Mouse (Mus musculus): ENCODE data around the gene Eps8. TPM values are rescaled to one million over a fixed set of nuclear protein-coding genes. Genes with fewer than 3 reads are reported as not detected.

Eps8 gene
- polyA plus RNA-seq (2015; fragmentation: Nextera tagmentation; extraction: Ambion mirVana), result 25.4 and 27.5 TPM in 2 replicates

DNA sequence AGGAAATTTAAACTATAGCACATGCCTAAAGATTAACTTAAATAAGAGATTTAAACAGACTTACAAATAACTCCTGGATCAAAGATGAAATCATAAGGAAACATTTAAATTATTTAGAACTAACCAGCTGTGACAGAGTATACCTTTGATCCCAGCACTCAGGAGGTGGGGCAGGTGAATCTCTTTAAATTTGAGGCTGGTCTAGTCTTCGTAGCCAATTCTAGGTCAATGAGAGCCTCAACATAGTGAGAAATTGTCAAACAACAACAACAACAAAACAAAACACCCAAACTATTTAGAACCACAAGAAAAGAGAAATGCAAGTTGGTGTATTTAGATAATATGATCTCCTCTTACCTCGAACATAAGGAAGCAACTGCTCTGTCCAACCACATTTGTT is at the start of gene Eps8:
TSS of gene Eps8 (minus strand) at position 101 of the 400 bp plus-strand sequence.
- ATAC-seq (ENCODE audit: low FRiP score, low read depth), result no peak
- Histone ChIP-seq H3K9ac (no peak within 1 kb of the TSS), H3K27me3 (no peaks in the 10 kb centered on the region), H3K36me3 (no peaks in the 10 kb centered on the region), H3K4me3 (no peak within 1 kb of the TSS), H3K4me2 (no peak within 1 kb of the TSS), H3K4me1 (replicated peaks) (no peaks in the 10 kb centered on the region), H3K9me3 (no peaks in the 10 kb centered on the region), H3K27ac (replicated peaks) (no peak within 1 kb of the TSS)
- WGBS, result 97% methylated on average over 2 of the region's 2 CpGs

DNA sequence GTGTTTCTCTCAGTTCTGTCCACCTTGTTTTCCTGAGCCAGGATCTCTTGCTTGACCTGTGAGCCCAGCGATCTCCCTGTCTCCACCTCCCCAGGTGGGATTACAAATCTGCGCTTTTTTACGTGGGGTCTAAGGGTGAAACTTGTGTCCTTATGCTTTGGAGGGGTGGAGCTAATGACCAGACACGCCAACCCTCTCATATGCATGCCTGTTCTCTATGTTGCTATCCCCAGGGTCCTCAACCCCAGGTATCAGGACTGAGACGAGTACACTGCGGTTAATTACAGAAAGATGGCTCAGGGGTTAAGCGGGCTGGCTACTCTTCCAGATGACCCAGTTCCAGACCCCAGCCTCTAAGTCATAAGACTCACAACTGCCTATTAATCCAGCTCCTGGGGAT is 48.8 kb upstream of the Eps8 start:
- no peak for ATAC-seq (ENCODE audit: low FRiP score, low read depth)
- no peak overlapping the region for H3K4me3 ChIP-seq
- 89% methylated on average over 7 of the region's 7 CpGs for WGBS
- no peaks in the 10 kb centered on the region for H3K27me3 ChIP-seq
- no peak overlapping the region for H3K4me2 ChIP-seq
- H3K9me3 ChIP-seq, result no peaks in the 10 kb centered on the region
- H3K27ac ChIP-seq (replicated peaks), result no peak overlapping the region
- no peak overlapping the region for H3K9ac ChIP-seq
- no peaks in the 10 kb centered on the region for H3K36me3 ChIP-seq
- H3K4me1 ChIP-seq (replicated peaks), result no peaks in the 10 kb centered on the region

DNA sequence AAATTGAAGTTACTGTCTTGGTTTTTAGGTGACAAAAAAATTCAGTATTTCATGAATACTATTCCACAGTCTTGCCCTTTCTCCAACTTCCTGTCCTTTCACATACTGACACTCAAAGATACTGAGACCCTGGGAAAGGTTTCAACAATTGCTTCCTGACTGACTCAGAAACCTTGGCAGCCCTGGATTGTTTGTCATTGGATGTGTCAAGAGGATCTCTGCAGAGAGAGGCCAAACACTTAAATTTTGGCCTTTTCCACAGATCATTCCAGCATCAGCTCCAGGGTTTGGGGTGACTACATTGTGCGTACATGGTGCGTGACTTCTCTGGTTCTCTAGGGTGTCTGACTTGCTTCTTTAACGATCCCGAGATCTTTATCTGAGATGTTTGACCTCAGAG is 48.2 kb upstream of the Eps8 start:
- Histone ChIP-seq H3K4me1 (replicated peaks) (no peaks in the 10 kb centered on the region), H3K9me3 (no peaks in the 10 kb centered on the region), H3K4me3 (no peak overlapping the region), H3K27me3 (no peaks in the 10 kb centered on the region), H3K4me2 (no peak overlapping the region), H3K9ac (no peak overlapping the region), H3K36me3 (no peaks in the 10 kb centered on the region), H3K27ac (replicated peaks) (no peak overlapping the region)
- no peak for ATAC-seq (ENCODE audit: low FRiP score, low read depth)
- WGBS, result 92% methylated on average over 4 of the region's 4 CpGs

DNA sequence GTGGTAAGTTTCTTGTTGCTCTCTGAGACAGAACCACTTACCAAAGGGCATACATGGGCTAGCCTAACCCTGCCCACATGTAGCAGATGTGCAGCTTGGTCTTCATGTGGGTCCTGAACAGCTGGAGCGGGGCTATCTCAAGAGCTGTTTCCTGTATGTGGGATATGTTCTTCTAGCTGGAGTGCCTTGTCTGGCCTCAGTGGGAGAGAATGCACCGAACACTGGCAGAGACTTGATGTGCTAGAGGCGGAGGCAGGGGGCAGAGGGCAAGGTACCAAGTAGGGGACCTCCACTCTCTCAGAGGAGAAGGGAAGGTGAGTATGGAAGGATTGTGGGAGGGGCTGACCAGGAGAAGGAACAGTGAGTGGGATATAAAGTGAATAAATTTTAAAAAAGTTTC is 47.5 kb upstream of the Eps8 start:
- H3K4me1 ChIP-seq (replicated peaks), result no peaks in the 10 kb centered on the region
- no peaks in the 10 kb centered on the region for H3K9me3 ChIP-seq
- no peaks in the 10 kb centered on the region for H3K27me3 ChIP-seq
- H3K9ac ChIP-seq, result no peak overlapping the region
- WGBS, result 90% methylated on average over 3 of the region's 3 CpGs
- H3K27ac ChIP-seq (replicated peaks), result no peak overlapping the region
- ATAC-seq (ENCODE audit: low FRiP score, low read depth), result no peak
- no peak overlapping the region for H3K4me3 ChIP-seq
- H3K36me3 ChIP-seq, result no peaks in the 10 kb centered on the region
- H3K4me2 ChIP-seq, result no peak overlapping the region

DNA sequence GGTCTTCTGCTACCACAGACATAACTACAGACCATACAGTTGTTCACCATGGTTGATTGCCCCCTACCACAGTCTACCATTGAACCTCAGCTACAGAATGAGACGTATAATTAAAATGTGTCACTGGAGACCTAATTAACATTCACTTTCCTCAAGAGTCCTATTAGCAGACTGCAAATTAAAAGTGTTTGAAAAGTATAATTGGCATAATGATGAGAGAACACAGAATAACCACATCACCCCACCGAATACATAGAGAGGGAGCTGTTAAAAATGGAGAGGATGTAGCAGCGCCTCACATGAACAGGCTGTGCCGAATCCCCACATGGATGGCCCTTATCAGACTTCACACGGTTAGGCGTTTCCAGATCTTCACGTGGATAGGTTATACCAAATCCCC is 44.8 kb upstream of the Eps8 start:
- no peaks in the 10 kb centered on the region for H3K9me3 ChIP-seq
- H3K36me3 ChIP-seq, result no peaks in the 10 kb centered on the region
- H3K9ac ChIP-seq, result no peak overlapping the region
- H3K4me2 ChIP-seq, result no peak overlapping the region
- WGBS, result 66% methylated on average over 7 of the region's 7 CpGs
- no peaks in the 10 kb centered on the region for H3K4me1 ChIP-seq (replicated peaks)
- no peak overlapping the region for H3K4me3 ChIP-seq
- no peak; the same call in 1 of the 2 replicates for ATAC-seq (ENCODE audit: low FRiP score, low read depth)
- no peak overlapping the region for H3K27ac ChIP-seq (replicated peaks)
- no peaks in the 10 kb centered on the region for H3K27me3 ChIP-seq

DNA sequence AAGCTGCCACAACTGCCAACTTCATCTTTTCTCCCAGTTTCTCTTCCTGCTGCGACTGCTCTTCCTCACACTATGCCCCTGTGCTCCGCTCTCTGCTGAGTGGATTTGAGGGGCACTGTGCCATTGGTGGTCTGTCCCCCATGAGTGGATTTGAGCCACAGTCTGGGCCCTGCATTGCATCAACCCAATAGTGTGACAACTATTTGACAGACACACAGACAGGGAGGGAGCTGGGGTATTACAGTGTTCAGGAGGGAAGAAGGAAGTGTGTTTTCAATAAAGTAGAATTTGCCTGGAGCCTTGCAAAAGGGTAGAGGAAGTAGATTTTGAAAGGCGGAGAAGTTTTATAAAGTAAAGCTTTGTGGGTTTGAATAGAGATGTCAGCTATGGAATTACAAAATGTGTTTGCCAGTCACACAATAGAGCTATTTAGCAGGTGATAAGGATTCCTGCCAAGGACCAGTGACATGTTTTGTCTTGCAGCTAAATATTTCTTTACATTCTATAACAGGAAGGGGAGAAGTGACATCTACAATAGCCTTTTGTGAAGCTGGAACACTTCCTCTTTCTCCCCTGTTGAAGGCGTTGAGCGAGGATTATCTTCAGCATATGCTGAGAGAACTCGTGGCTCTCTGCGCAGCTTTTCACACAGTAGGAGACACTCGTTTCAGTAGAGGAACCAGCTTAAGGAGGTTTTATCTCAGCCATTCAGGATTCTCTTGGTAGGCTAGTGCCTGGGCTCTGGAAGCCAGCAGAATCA is 41.9 kb upstream of the Eps8 start:
- Histone ChIP-seq H3K9ac (no peak overlapping the region), H3K27ac (replicated peaks) (no peak overlapping the region), H3K4me2 (no peak overlapping the region), H3K9me3 (no peaks in the 10 kb centered on the region), H3K27me3 (no peaks in the 10 kb centered on the region), H3K4me3 (no peak overlapping the region), H3K36me3 (no peaks in the 10 kb centered on the region), H3K4me1 (replicated peaks) (no peaks in the 10 kb centered on the region)
- no peak for ATAC-seq (ENCODE audit: low FRiP score, low read depth)
- 72% methylated on average over 8 of the region's 8 CpGs for WGBS

DNA sequence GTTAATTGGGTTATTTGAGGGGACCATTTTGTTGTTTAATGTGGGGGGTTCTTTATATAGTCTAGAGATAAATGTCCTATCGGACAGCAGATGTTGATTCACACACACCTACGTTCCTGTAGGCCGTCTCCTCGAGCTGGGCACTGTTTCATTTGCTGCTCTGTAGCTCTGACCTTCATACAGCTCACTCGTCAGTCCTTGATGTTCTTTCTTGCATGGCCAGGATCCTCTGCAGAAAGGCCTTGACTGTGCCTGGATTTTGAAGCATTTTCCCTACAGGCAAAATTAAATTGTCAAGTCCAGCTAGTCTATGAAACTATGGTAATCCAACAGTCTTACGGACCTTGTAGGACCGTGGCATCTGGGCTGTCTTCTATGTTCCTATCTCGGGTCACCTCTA is 40.4 kb upstream of the Eps8 start:
- no peak overlapping the region for H3K27ac ChIP-seq (replicated peaks)
- ATAC-seq (ENCODE audit: low FRiP score, low read depth), result no peak
- H3K36me3 ChIP-seq, result no peaks in the 10 kb centered on the region
- no peaks in the 10 kb centered on the region for H3K9me3 ChIP-seq
- H3K4me2 ChIP-seq, result no peak overlapping the region
- H3K4me3 ChIP-seq, result no peak overlapping the region
- no peaks in the 10 kb centered on the region for H3K4me1 ChIP-seq (replicated peaks)
- no peak overlapping the region for H3K9ac ChIP-seq
- WGBS, result 91% methylated on average over 8 of the region's 8 CpGs
- H3K27me3 ChIP-seq, result no peaks in the 10 kb centered on the region

DNA sequence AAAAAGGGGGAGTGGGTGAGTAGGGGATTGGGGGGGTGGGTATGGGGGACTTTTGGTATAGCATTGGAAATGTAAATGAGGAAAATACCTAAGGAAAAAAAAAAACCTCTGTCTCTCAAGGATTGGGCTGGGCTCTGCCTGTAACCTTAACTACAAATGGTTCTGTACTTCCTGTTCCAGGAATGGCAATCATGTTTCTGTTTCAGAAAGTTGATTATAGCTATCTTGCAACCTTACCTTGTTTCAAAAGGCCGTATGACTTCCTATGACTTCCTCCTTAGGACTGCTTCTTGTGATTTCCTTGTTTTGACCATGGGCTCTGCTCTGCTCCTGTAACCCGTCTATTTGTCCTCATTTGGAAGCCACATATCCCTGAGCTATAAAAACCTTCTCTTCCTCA is 39.6 kb upstream of the Eps8 start:
- H3K9ac ChIP-seq, result no peak overlapping the region
- H3K4me1 ChIP-seq (replicated peaks), result no peaks in the 10 kb centered on the region
- no peak overlapping the region for H3K27ac ChIP-seq (replicated peaks)
- ATAC-seq (ENCODE audit: low FRiP score, low read depth), result no peak
- no peaks in the 10 kb centered on the region for H3K9me3 ChIP-seq
- WGBS, result 90% methylated on average over 2 of the region's 2 CpGs
- H3K4me2 ChIP-seq, result no peak overlapping the region
- no peaks in the 10 kb centered on the region for H3K36me3 ChIP-seq
- no peaks in the 10 kb centered on the region for H3K27me3 ChIP-seq
- H3K4me3 ChIP-seq, result no peak overlapping the region

DNA sequence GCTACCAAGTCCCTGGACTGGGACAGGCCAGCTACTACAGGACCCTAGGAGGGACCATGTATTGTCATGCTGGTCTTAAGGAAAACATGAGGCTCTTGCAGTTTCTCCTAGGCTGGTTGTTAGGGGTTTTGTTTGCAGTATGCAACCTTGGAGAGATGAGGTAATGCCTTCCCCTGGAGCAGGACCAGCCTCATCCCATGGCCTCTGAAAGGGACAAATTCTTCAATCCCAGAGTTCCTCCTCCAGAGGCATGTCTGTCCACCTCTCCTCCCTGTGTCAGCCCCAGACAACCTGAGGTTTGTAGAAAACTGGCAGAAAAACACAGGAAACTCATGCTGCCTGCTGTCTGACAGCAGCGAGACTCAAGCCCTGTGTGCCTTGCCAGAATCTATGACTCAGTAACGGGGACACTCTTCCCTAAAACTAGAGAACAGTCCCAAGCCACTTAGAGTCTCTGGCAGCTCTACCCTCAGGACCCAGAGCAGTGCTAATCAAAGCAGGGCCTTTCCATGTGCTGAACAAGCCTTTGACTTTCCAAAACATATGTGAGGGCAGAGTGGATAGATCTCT is 36.0 kb upstream of the Eps8 start:
- H3K36me3 ChIP-seq, result no peaks in the 10 kb centered on the region

DNA sequence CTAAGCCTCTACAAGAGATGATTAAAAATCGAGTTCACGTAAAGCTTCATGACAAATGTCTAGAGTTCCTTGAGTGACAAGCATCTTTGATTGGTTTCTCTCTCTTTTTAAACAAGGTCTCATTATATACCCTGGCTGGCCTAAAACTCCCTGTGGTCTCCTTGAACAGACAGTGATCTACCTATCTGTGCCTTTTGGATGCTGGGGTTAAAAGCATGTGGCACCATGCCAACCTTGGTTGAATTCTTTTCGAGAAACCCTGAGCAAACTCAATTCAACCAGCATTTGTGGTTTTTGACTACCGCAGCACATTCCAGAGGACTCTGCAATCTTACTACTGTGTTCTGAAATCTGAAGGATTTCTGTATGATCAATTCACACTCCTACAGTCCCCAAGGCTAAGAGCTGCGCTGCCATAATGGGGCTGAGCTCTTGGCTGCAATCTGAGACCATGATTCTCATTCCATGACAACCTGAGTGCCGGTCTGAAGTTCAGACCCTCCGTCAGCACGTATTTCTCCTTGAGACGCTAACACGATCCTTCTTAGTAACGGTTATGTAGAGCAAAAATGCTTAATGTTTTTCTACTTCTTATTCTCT is 33.9 kb upstream of the Eps8 start:
- Histone ChIP-seq H3K9ac (no peak overlapping the region), H3K4me1 (replicated peaks) (no peaks in the 10 kb centered on the region), H3K9me3 (no peaks in the 10 kb centered on the region), H3K4me3 (no peak overlapping the region), H3K27me3 (no peaks in the 10 kb centered on the region), H3K36me3 (no peaks in the 10 kb centered on the region), H3K4me2 (no peak overlapping the region), H3K27ac (replicated peaks) (no peak overlapping the region)
- ATAC-seq (ENCODE audit: low FRiP score, low read depth), result no peak
- WGBS, result 74% methylated on average over 11 of the region's 11 CpGs

More for the DNA sequence above, 36.0 kb upstream of the Eps8 start:
- H3K4me1 ChIP-seq (replicated peaks), result no peaks in the 10 kb centered on the region
- H3K27ac ChIP-seq (replicated peaks), result no peak overlapping the region
- no peak overlapping the region for H3K4me3 ChIP-seq
- H3K4me2 ChIP-seq, result no peak overlapping the region
- H3K9ac ChIP-seq, result no peak overlapping the region
- no peak for ATAC-seq (ENCODE audit: low FRiP score, low read depth)
- no peaks in the 10 kb centered on the region for H3K27me3 ChIP-seq
- no peaks in the 10 kb centered on the region for H3K9me3 ChIP-seq
- WGBS, result 57% methylated on average over 2 of the region's 2 CpGs

DNA sequence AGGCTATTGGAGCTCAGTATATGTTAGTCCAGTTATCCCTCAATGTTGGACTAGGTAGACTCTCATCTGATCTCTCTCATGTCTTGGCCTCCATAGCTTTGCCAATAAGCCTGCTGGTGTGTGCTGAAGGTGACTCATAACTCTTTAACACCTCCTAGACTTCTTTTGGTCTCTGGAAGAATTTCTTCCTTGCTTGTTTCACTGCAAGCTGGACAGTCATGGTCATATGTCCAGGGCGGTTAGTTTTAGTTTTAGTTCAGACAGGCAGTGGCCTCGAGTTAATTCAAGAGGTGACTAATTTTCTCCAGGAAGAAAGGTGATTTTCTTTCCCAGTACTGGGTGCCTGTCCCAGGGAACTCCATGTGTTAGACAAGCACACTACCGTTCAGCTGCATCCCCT is 33.4 kb upstream of the Eps8 start:
- H3K36me3 ChIP-seq, result no peaks in the 10 kb centered on the region
- H3K4me2 ChIP-seq, result no peak overlapping the region
- no peaks in the 10 kb centered on the region for H3K9me3 ChIP-seq
- no peak overlapping the region for H3K27ac ChIP-seq (replicated peaks)
- no peaks in the 10 kb centered on the region for H3K4me1 ChIP-seq (replicated peaks)
- H3K9ac ChIP-seq, result no peak overlapping the region
- no peak overlapping the region for H3K4me3 ChIP-seq
- 92% methylated on average over 3 of the region's 3 CpGs for WGBS
- no peak for ATAC-seq (ENCODE audit: low FRiP score, low read depth)
- no peaks in the 10 kb centered on the region for H3K27me3 ChIP-seq

DNA sequence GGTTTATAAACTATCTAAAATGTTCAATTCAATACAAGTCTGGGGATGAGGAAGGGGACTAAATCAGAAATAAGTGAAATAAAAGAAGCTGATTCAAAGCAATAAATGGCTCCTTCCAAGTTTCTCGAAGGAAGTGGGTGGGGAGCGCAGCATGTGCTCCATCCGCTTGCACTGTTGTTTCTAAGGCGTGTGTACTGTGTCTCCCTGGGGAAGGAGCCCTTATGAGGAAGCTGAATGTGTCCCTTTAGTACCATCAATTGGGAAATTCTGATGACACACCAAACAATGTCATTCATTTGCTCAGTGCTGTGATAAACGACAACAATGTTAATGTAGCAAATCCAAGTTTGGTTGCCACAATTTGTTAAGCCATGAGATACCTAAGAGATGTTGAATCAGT is 33.0 kb upstream of the Eps8 start:
- no peaks in the 10 kb centered on the region for H3K36me3 ChIP-seq
- H3K27me3 ChIP-seq, result no peaks in the 10 kb centered on the region
- H3K4me1 ChIP-seq (replicated peaks), result no peaks in the 10 kb centered on the region
- H3K9me3 ChIP-seq, result no peaks in the 10 kb centered on the region
- no peak overlapping the region for H3K9ac ChIP-seq
- no peak overlapping the region for H3K4me3 ChIP-seq
- H3K27ac ChIP-seq (replicated peaks), result no peak overlapping the region
- H3K4me2 ChIP-seq, result no peak overlapping the region
- 88% methylated on average over 5 of the region's 5 CpGs for WGBS
- no peak for ATAC-seq (ENCODE audit: low FRiP score, low read depth)

All from hindbrain, embryonic 15.5 days (tissue).